Mouse (Mus musculus): ENCODE data around the gene Spata31d1d.
"Not testable (repeated sequence)": the region's sequence is repeated elsewhere in the genome, so short reads cannot be mapped to it uniquely, and the experiment has no call there.

Gene Spata31d1d

DNA sequence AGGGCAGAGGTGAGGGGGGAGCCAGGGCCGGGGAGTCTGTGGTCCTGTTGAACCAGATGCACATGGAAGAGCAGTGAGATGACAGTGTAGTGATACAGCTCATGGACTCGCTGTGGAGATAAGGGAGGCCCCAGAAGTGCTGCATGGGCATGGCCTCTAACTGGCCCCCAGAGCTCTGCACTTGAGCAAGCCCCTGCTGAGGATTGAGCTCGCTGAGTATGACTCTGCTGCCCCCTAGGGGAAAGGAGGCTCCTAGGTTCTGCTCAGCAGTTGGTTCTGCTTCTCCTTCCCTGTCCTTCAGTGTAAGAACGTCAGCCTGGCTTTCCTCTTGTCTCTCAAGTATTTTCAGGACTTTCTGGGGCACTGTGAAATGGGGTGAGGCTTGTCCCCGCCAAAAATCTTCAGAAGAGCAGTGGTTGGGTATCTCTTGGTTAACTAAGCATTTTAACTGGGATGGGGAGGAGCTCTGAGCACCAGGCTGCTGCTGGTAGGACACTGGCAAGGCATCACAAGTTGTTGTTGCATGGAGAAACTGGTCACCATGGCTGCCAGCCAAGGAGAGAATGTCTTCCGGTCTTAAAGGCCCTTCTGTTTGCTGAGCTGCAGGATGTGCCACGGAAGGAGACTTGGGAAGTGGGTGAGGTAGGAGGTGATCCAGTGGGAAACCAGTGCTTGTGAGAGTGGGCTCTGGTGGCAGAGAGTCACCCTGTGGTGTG lies 3.0 kb downstream of the Spata31d1d start:
- DNase-seq = peak; percentile 91 to 93

DNA sequence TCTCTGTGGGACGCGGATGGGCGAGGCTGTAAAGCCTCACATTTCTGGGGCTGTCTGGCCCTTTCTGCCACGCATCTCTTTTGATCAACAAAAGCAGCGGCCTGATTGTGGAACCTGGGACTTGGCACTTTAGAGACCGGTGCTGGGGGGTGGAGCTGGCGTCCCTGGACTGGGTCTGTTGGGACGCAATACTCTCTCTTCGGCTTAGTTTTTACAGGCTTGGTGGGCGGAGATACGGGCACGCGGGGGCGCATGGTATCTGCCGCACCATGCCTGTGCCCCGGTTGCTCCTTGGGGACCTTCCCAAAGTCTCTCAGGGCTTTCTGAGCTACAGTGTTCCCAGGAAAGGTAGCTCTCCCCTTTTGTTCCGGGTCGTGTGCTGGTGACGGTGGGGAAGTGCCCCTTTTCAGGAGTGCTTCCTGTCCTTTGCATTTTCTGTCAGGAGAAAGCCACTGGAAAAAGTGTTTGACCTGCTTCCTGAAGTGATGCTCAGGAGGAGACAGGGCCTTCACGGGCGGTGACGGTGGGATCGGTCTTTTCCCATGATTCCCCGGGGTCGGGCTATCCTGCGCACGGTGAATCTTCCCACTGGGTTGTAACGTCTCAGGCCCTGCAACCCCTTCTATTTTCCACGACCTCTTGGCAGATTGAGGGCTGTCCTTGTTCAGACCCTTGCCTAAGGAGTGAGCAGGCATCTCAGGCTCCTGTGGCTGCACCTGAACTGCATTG lies 5.2 kb downstream of the Spata31d1d start:
- DNase-seq = no peak

DNA sequence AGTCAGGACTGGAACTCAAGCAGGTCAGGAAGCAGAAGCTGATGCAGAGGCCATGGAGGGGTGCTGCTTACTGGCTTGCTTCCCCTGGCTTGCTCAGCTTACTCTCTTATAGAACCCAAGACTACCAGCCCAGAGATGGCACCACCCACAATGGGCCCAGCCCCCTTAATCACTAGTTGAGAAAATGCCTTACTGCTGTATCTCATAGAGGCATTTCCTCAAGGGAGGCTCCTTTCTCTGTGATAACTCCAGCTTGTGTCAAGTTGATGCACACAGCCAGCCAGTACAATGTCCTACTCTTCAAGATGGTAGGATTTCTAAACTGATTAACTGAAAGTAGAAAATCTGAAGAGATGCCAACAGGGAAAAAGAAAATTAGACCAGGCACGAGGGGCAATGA lies 9.5 kb downstream of the Spata31d1d start:
- not testable (repeated sequence) for DNase-seq

DNA sequence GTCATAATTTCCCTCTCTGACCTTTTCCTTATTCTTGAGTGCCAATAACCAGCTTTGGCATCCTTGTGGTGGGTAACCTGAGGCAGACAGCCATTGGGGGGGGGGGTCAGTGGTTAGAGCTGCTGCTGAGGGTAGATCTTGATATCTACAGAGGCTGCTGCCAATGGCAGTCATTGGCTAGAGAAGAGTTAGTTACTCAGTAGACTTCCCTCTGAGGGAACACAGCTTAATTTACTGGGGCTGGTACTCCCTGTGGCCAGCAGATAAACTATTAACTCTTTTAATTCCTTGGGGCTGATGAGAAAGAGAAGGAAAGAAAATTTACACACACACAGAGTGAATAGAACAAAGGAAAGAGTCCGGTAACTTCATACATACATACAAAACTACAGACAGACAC lies 12.1 kb downstream of the Spata31d1d start:
- no peak for DNase-seq

DNA sequence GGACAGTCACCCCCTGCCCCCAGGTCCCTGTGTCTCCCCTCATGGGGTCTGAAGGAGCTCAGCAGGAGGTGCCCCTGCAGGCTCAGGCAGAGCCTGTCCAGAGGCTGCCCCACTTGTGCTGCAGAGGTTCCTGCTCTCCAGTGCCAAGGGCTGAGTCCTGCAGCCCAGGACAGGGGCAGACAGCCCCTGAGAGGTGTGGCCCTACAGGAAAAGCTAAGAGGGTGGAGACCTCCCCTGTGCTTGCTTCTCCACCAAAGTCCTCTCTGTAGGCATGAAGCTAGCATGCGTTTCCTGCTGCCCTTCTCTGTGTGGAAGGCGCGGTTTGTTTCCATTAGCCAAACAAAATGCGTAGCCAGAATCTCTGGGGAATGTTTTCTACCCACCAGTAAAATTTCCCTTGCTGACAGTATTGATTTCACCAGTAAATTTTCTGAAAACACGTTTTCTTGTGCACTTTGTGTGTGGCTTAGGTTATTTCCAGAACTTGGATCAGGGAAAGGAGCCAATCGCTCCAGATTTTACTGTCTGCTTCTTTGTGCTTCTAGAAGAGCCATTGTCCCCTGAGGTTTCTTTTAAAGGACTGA lies 12.6 kb downstream of the Spata31d1d start:
- DNase-seq = not testable (repeated sequence)

DNA sequence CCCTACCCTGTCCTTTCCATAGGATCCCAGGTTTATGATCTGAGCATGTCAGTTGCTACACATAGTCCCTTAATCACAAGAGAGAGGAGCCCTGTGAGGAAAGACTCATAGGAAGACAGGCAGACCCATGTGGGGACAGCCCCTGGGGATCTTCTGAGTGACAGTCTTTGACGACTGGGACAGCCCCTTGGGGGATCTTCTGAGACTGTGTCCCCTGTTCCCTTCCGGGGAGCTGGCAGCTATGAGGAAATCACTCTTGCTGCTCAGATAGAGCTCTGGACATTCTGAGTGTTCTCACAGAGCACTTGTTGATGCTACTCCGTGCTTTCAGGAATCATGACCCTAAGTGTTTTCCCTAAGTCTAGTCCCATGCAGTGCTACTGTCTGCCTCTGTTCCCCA lies 17.8 kb downstream of the Spata31d1d start:
- DNase-seq = no peak

DNA sequence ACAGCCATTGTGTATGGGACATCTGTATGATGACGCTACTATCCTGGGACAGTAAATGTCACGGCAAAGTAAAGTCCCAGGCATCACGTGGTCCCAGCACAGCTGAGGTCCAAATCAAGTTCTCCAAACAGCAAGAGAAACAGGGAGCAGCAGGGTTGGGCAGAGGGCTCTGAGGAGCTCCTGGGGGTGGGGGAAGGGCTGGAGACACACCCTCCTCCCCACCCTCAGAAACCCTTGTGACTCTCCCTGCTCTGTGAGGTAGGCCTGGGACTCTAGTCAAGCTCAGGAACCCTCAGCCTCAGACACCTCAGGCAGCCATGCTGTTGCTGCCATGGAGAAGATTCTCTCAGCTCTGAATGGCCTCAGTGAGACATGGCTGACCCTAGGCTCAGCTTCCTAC lies 19.6 kb downstream of the Spata31d1d start, which contains the start of gene Spata31d1b:
Gene Spata31d1b, plus strand, starts transcription at position 301 of the 400 bp plus-strand sequence.
- not testable (repeated sequence) for DNase-seq

DNA sequence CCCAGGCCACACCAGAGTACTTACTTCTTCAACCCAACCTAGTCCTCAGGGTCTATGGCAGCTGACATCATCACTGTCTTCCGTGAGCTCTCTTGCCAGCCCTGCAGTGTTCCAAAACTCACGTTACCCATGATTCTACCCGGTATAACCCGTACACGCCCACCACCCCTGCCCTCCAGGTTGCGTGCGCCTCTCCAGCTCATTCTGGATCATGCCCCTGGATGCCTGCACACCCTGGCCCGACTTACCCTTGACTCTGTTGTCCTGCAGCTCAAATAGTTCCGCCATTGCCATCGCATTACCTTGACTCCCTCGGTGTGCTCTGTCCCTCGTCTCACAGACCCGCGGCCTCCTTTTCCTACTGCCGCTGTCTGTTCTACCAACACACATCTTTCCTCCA lies 21.3 kb downstream of the Spata31d1d start, which contains the start of gene Spata31d1a:
Gene Spata31d1a, minus strand, starts transcription at position 101 of the 400 bp plus-strand sequence.
- no peak for DNase-seq

DNA sequence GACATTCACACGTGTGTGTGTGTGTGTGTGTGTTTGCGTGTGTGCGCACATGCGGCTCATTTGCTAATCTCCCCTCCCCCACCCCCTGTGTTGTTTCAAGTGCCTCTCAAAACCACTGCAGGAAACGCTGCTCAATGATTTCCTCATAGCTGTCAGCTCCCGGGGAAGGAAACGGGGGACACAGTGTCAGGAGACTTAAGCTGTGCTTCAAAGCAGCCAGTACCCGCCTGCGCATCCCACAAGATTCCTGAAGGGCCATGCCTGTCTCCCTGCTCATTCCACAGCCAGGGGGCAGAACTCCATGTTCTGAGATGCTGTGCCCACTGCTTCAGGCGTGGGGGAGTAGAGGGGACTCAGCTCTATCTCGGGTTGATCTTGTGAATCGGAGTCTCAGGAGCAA lies 27.0 kb downstream of the Spata31d1d start:
- no peak for DNase-seq

DNA sequence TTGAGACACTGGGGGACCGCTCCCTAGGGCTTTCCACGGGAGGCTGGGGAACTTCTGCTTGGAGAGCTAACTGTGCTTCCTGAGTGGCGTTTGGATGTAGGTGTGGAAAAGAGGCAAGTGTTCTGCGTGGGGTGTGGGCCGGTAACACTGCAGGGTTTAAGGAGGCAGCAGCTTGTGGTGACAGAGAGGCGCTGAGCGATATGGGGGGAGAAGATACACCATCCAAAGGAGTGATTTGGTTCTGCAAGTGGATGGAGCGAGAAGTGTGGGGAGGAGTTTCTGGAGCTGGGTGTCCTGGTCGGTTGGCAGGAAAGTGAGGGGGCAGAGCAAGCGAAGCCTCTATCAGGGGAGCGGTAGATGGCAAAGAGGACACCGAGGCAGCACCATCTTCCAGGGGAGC lies 28.0 kb downstream of the Spata31d1d start:
- no peak for DNase-seq

DNA sequence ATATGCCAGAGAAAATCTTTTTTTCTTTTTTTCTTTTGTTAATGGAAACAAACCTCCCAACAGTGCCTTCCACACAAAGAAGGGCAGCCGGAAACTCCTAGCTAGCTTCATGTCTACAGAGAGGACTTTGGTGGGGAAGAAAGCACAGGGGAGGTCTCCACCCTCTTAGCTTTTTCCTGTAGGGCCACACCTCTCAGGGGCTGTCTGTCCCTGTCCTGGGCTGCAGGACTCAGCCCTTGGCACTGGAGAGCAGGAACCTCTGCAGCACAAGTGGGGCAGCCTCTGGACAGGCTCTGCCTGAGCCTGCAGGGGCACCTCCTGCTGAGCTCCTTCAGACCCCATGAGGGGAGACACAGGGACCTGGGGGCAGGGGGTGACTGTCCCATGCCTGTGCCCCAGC lies 31.4 kb downstream of the Spata31d1d start:
- not testable (repeated sequence) for DNase-seq

DNA sequence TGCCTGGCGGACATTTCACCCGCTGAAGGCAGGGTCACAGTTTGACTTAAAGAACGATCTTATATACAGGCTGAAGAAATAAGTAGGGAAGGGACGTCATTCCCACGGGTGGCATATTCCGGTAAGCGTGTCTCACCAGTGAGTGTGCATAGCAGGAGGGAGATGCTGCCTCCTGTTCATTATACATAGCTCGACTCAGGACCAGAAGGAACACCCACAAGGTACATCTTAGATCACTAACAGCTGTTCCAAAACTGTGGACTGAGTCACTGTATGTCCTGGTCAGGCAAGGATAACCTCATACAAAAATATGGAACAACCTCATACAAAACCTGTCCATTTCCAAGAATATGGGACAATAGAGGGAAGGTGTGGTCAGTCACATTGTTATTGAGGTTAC lies 32.4 kb downstream of the Spata31d1d start:
- no peak for DNase-seq

DNA sequence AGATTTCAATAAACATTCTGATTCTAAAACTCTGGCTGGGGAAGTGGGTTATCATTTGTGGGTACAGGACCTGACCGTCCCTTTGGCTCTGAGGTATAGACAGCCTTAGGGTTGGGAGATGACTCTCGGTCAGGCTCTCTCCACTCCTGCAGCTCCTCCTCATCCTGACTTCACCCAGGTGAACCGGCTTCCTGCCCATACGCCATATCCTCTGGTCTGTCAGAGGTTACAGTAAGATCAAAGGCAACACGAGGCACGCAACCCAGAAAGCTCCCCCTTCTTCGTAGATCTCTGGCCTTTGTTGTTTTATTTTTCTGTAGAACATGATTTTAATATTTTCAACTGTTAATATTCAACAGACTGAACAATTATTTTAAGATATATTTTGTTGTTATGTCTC lies 35.8 kb downstream of the Spata31d1d start:
- no peak for DNase-seq

DNA sequence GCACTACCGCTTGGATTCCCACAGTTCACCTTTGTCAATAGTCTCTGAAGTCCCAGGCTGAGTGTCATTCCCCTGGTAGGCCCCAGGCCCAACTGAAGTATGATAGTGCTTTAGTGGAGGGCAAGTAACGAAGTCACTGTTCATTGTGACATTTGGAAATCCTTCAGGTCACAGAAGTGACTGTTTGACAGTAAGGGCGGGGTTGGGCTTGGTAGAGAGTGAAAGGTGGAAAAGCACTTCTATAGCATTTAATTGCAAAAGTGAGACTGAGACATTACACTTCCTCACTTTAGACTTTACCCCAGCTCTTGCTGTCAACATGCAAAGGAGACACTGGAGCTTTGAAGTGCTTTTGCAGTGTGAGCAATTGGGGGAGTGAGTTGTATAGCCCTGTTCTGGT lies 37.5 kb downstream of the Spata31d1d start, which contains the start of gene 4921517D22Rik:
Gene 4921517D22Rik, minus strand, starts transcription at position 101 of the 400 bp plus-strand sequence.
- no peak for DNase-seq

DNA sequence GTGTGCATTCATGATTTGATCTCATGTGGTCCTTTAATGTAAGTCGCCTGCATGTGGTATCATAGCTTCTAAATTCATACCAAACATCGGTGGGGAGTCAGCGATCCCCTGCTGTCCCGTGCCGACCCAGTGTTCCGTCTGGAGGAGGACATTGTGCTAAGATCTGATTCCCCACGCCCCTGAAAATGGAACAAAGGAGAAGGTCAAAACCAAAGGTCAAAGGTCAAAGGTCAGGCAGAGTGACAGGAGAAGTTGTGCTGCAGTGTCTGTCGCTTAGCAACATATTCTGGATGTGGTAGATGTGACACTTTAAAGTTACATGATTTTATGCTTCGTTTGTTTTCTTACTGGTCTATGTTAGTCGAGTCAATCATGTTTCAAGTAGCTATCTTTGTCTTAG lies 40.1 kb downstream of the Spata31d1d start:
- DNase-seq = no peak

DNA sequence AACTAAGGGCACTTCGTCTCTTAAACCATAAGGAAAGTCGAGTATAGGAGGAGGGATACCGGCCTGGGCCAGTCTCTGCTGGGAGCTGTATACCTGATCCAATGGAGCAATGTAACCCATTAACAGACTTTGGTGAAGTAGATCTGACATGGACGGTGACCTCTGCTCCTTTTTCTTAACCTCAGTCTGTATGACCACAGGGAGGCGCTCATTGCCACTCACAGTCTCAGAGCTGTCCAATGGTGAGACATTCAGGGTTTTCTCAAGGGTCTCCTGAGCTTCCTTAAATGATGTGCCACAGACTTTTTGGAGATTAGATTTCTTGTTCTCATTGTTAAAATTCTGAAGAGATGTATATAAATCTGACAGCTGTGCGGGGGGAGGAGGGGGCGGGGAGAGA lies 41.0 kb downstream of the Spata31d1d start:
- no peak for DNase-seq

DNA sequence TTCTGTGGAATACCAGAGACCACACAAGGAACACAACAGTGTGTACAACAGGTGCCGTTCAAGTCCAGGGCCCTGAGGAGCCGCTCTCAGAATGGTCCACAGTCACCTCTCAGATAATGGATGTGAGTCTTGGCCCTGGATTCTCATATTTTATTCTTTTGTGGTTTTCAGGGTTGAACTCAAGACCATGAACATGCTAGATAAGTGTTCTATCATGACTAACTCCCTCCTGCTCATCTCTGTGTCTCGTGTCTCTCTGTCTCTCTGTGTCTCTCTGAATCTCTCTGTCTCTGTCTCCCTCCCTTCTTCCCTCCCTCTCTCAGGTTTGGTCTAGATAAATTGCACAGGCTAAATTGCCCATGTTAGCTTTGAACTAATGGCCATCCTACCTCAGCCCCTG lies 41.7 kb downstream of the Spata31d1d start:
- no peak for DNase-seq

DNA sequence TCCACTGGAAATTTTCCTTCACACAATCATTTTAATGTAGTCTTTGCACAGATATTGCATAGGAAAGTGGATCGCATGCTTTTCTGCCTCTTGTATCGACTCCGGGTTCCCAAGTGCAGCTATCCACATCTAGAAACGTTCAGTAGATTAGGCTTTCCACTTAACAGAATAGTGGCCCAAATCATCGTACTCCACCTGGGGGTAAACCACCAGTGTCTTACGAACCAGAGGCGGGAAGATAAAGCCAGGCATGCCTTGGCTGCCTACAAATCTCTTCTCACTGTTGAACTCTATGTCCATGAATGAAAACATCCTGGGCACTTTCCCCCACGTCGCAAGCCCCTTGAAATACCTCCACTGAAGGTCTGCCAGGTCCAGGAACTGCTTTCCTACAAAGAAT lies 42.2 kb downstream of the Spata31d1d start:
- DNase-seq = no peak

DNA sequence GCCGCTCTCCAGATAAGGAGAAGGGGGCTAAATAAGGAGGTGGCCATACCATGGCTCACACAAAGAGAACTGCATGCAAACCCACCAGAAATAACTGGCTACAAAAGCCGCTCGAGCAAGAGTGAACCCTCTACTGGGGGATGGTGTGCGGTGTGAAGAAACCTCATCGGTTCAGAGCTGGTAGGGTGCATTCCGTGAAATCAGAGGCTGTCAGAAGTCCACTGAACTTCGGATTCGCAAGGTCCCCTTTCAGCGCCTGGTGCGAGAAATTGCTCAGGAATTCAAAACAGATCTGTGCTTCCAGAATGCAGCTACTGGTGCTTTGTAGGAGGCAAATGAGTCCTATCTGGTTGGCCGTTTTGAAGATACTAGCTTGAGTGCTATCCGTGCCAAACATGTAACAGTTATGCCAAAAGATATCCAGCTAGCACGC lies 43.2 kb downstream of the Spata31d1d start:
- peak; percentile 67 to 70 for DNase-seq

DNA sequence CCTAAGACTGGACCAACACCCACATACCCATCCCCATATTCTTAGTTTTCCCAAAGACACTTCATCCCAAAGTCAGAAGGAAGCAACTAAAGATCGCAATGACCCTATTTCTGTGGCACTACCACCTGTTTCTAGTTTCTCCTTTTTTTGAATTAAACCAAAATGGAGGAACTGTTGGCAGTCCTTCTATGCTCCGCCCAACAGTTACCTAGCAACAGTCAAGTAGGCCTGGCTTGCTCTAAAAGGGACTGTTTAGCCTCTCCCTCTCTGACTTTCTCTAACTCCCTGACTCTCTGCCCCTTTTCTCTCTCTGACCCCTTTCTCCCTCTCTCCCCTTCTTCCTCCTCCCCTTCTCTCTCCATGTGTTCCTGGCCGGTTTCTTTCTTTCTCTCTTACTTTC lies 46.3 kb downstream of the Spata31d1d start:
- DNase-seq = no peak

DNA sequence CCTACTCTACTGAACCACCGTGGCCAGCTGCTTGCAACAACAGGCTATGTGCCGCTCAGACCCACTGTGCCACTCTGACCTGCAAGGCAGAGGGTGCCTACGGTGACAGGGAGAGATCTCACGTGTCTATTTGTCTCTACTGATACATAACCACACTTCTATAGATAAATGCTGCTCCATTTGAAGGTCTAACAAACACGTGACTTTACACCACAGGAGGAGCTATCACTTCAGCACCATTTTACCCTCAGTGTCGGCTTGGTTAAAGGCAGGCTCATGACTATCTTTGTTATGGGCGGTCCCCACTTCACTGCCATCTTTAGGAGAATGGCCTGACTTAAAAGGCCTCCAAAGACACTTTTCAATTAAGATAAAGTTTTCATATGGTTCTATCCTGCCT lies 48.9 kb downstream of the Spata31d1d start:
- DNase-seq = no peak

DNA sequence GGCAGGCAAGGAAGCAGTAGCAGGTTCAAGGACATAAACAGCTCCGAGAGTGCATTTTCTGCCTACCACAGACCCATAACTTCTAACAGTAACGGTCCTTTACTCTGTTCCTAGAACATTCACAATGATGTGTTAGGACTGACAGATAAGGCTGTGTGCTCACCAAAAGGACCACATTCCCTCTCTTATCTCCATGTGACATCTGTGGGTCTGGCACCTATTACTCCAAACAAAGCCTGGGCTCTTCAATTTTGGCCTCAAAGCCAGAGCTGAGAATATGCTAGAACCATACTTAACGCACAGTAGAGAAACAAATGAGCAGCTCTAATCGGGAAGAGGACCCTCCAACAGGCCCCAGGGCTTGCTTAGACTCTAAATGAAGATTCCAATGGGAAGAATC lies 51.6 kb downstream of the Spata31d1d start:
- no peak for DNase-seq

DNA sequence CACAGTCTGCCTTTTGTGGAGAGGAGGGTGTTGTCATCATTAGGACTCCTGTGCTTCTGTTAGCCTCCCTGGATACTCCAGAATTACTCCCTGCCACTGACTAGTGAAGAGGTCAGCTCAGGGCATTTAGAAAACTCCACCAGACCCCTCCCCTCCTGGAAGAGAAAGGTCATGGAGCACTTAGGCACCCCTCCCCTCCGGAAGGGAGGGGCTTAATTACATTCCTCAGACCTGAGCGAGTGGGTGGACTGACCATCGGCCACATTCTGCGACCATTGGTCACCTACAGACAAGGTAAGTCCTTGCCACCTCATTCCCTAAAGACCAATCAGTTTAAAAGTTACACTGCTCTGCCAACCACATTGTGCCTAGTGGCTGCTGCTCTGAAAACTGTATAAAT lies 52.2 kb downstream of the Spata31d1d start:
- DNase-seq = no peak

Data from cerebellum, postnatal 14 days (tissue).